Mouse (Mus musculus) thymus, adult 2 months (tissue): ENCODE results near the gene Gramd1a. TPM values are rescaled to one million over a fixed set of nuclear protein-coding genes. Genes with fewer than 3 reads are reported as not detected.

ENCODE experiments used
- DNase-seq: peaks from one replicate; pipeline ENCODE4 v3.0.0; 2021
- H3K27ac ChIP-seq: fragments of 200-500 bp; 2 replicates; pipeline ENCODE4 v1.5.1; 2012; ENCODE audit warnings: low read length, control low read depth; ENCODE audit not compliant: control insufficient read depth, insufficient read depth
- H3K27me3 ChIP-seq: fragments of 200-500 bp; 2 replicates; pipeline ENCODE4 v1.6.1; 2012; ENCODE audit warnings: mild to moderate bottlenecking, low read length, moderate library complexity, mixed read lengths; ENCODE audit not compliant: control insufficient read depth, insufficient read depth
- H3K36me3 ChIP-seq: fragments of 200-500 bp; 2 replicates; pipeline ENCODE4 v1.6.1; 2012; ENCODE audit warnings: mild to moderate bottlenecking, low read length, moderate library complexity; ENCODE audit not compliant: control insufficient read depth, insufficient read depth
- H3K4me1 ChIP-seq: fragments of 200-500 bp; replicated peaks from 2 replicates; pipeline ENCODE4 v1.6.1; 2012; ENCODE audit warnings: low read length; ENCODE audit not compliant: control insufficient read depth, insufficient read depth
- H3K4me3 ChIP-seq: fragments of 200-500 bp; 2 replicates; pipeline ENCODE4 v1.5.1; 2012; ENCODE audit warnings: mild to moderate bottlenecking, low read length, control low read depth, moderate library complexity; ENCODE audit not compliant: control insufficient read depth, insufficient read depth
- CTCF ChIP-seq: fragments of 200-500 bp; IDR thresholded peaks from 2 replicates; pipeline ENCODE4 v1.5.1; 2012; ENCODE audit warnings: mild to moderate bottlenecking, control low read depth, low read length, moderate library complexity, borderline replicate concordance; ENCODE audit not compliant: control insufficient read depth, poor library complexity, insufficient read depth; ENCODE audit errors: extremely low read depth
- POLR2A ChIP-seq: fragments of 200-500 bp; IDR thresholded peaks from 2 replicates; pipeline ENCODE4 v1.6.1; 2012; ENCODE audit warnings: mild to moderate bottlenecking, low read length, control low read depth, moderate library complexity; ENCODE audit not compliant: control insufficient read depth, poor library complexity, insufficient read depth; ENCODE audit errors: extremely low read depth
- WGBS: fragments of 180-500 bp; shearing (Covaris S2); methylation state at CpG from one replicate; pipeline ENCODE4 v1.1.7; 2018; 5-methylcytosine and 5-hydroxymethylcytosine counted together
- polyA plus RNA-seq: library from polyadenylated mRNA; depleted of rRNA; stranded (reverse); fragments of >200 nt; gene quantifications from 2 replicates; pipeline ENCODE4 v1.2.3, GENCODE M21; 2012

Gramd1a gene
- polyA plus RNA-seq, 1 experiment: 790 TPM

- Histone ChIP-seq H3K4me1 (peaks cover 4% of the 10 kb centered on the region), H3K36me3 (no peaks in the 10 kb centered on the region), H3K27ac (no peak overlapping the region), H3K27me3 (no peaks in the 10 kb centered on the region), H3K4me3 (no peak overlapping the region)
- DNase-seq: no peak
- TF ChIP-seq POLR2A (no peak), CTCF (0 out of 2 replicates have a peak, but pooled peaks have one; percentile 14)
- WGBS: 90% methylated on average over 6 of the region's 6 CpGs
Measured at GRCm38 (mm10) chr7:31099612-31099982, 56.1 kb downstream of the Gramd1a start.

GRCm38 (mm10) chr7:31098697-31099611 lies 56.7 kb downstream of the Gramd1a start:
- Histone ChIP-seq H3K27ac (no peak overlapping the region), H3K4me3 (no peak overlapping the region), H3K4me1 (peaks cover 4% of the 10 kb centered on the region), H3K36me3 (no peaks in the 10 kb centered on the region), H3K27me3 (no peaks in the 10 kb centered on the region)
- no peak for TF ChIP-seq CTCF
- no peak for TF ChIP-seq POLR2A
- 93% methylated on average over 22 of the region's 22 CpGs for WGBS
- DNase-seq: no peak

GRCm38 (mm10) chr7:31097583-31098248 lies 58.0 kb downstream of the Gramd1a start:
- Histone ChIP-seq H3K4me3 (no peak overlapping the region), H3K4me1 (peaks cover 4% of the 10 kb centered on the region), H3K36me3 (no peaks in the 10 kb centered on the region), H3K27ac (no peak overlapping the region), H3K27me3 (no peaks in the 10 kb centered on the region)
- 50% methylated on average over 20 of the region's 20 CpGs for WGBS
- TF ChIP-seq CTCF (peak; percentile 97), POLR2A (no peak)
- DNase-seq: peak; percentile 92

- Histone ChIP-seq H3K27ac (no peak overlapping the region), H3K36me3 (no peaks in the 10 kb centered on the region), H3K4me1 (peaks cover 4% of the 10 kb centered on the region), H3K4me3 (no peak overlapping the region), H3K27me3 (no peaks in the 10 kb centered on the region)
- 62% methylated on average over 9 of the region's 9 CpGs for WGBS
- no peak for DNase-seq
- TF ChIP-seq CTCF (no peak), POLR2A (no peak)
Measured at GRCm38 (mm10) chr7:31096892-31097564, 58.7 kb downstream of the Gramd1a start.

GRCm38 (mm10) chr7:31094774-31095501 lies 60.8 kb downstream of the Gramd1a start:
- peak; percentile 44 for DNase-seq
- WGBS: 14% methylated on average over 12 of the region's 12 CpGs

GRCm38 (mm10) chr7:31089721-31090120 lies 66.0 kb downstream of the Gramd1a start:
- Histone ChIP-seq H3K4me1 (peaks cover 21% of the 10 kb centered on the region), H3K36me3 (no peaks in the 10 kb centered on the region), H3K27ac (peak overlapping the region; percentile 66), H3K27me3 (no peaks in the 10 kb centered on the region), H3K4me3 (no peak overlapping the region)
- no peak for TF ChIP-seq CTCF
- TF ChIP-seq POLR2A: no peak
- 9% methylated on average over 2 of the region's 2 CpGs for WGBS
- peak; percentile 24 for DNase-seq

More at GRCm38 (mm10) chr7:31094774-31095501, 60.8 kb downstream of the Gramd1a start:
- Histone ChIP-seq H3K4me3 (no peak overlapping the region), H3K27ac (no peak overlapping the region), H3K4me1 (peaks cover 6% of the 10 kb centered on the region), H3K36me3 (no peaks in the 10 kb centered on the region), H3K27me3 (no peaks in the 10 kb centered on the region)
- no peak for TF ChIP-seq POLR2A
- no peak for TF ChIP-seq CTCF
